In genomic region chr1:133367606-133368488, GRCm38 (mm10) we compare ENCODE assay signal across 9 mouse cellular contexts. TPM values are rescaled to one million over a fixed set of nuclear protein-coding genes. Genes with fewer than 3 reads are reported as not detected.
DNase-seq lines count a peak whose midpoint lies in the region; ATAC-seq and TF ChIP-seq lines count a peak whose summit lies in the region.
"Had no signal": no experiment of that assay in that cellular context is flagged by ENCODE, and none has a peak within 500 bp of the region (broad histone marks: within the 10 kb centered on the region; RNA-seq: fewer than 3 reads in every experiment).

No protein-coding gene starts in this region.

- H3K9ac ChIP-seq in hindbrain, embryonic 15.5 days = no peak overlapping the region

- H3K4me3 ChIP-seq in gastrocnemius, adult 2 months = no peak overlapping the region
- no peak overlapping the region for H3K4me3 ChIP-seq in hindbrain, embryonic 15.5 days

- peaks cover 30% of the 10 kb centered on the region for H3K4me1 ChIP-seq in hindbrain, embryonic 15.5 days (replicated peaks)

- DNase-seq in gastrocnemius, adult 2 months = peak; percentile 50
- no peak for DNase-seq in gastrocnemius, postnatal 4 days (ENCODE audit: low spot score in 2 of 2)
- DNase-seq in retina, postnatal 1 day = peak; percentile 65
- no peak for DNase-seq in retina, embryonic 14.5 days (ENCODE audit: low spot score)
- no peak for DNase-seq in thymus, postnatal 10 days (ENCODE audit: low spot score in 2 of 2)
- DNase-seq in spleen, postnatal 14 days (ENCODE audit: low spot score in 2 of 2) = no peak
- DNase-seq in cerebellum, adult 11-12 months = no peak

- H3K27ac ChIP-seq in gastrocnemius, adult 2 months = peak overlapping the region; percentile 59
- H3K27ac ChIP-seq in hindbrain, embryonic 15.5 days (replicated peaks) = no peak overlapping the region

- H3K27me3 ChIP-seq in hindbrain, embryonic 15.5 days = peaks cover 5% of the 10 kb centered on the region; the same call in 1 of the 2 replicates

- peak overlapping the region; percentile 7; the same call in 1 of the 2 replicates for H3K4me2 ChIP-seq in hindbrain, embryonic 15.5 days

- TF ChIP-seq CTCF in gastrocnemius, adult 2 months (IDR thresholded peaks at IDR 0.05) = no peak

- intact Hi-C loops in gastrocnemius, adult 2 months (cut with DNase I) = no loop called here

- WGBS in hindbrain, embryonic 15.5 days = 16% methylated on average over 11 of the region's 11 CpGs

- H3K36me3 ChIP-seq in hindbrain, embryonic 15.5 days = no peaks in the 10 kb centered on the region

- no peaks in the 10 kb centered on the region for H3K9me3 ChIP-seq in hindbrain, embryonic 15.5 days

- ATAC-seq in hindbrain, embryonic 15.5 days (ENCODE audit: low FRiP score, low read depth) = no peak

RNA-seq across cellular contexts. Expression of gene Etnk2, which starts 4.5 kb away (rescaled TPM):
- under 1 TPM; 0.10 to 0.20 TPM for total RNA-seq in gastrocnemius, adult 2 months (2021)
- under 1 TPM; 0.42 to 0.60 TPM for total RNA-seq in gastrocnemius, postnatal 4 days (2021)
- 21.1 and 22.4 TPM in 2 replicates for polyA plus RNA-seq in hindbrain, embryonic 15.5 days (2015; fragmentation: Nextera tagmentation; extraction: Ambion mirVana)

RNA-seq across cellular contexts. Expression of gene Ren1, which starts 17.5 kb away (rescaled TPM):
- total RNA-seq in gastrocnemius, adult 2 months (2021) = under 1 TPM in 1 of 2 experiments, not detected in 1; 0.15 TPM
- total RNA-seq in gastrocnemius, postnatal 4 days (2021) = not detected
- polyA plus RNA-seq in hindbrain, embryonic 15.5 days (2015; fragmentation: Nextera tagmentation; extraction: Ambion mirVana) = 7.9 and 11.1 TPM in 2 replicates

RNA-seq across cellular contexts. Expression of gene Kiss1, which starts 46.2 kb away (rescaled TPM):
- not detected for total RNA-seq in gastrocnemius, adult 2 months (2021)
- not detected for total RNA-seq in gastrocnemius, postnatal 4 days (2021)
- polyA plus RNA-seq in hindbrain, embryonic 15.5 days (2015; fragmentation: Nextera tagmentation; extraction: Ambion mirVana) = 0.34 TPM in 1 of 2 replicates, not detected in the other
- total RNA-seq: CH12.LX had no signal

RNA-seq across cellular contexts. Expression of gene Sox13, which starts 56.3 kb away (rescaled TPM):
- total RNA-seq in gastrocnemius, adult 2 months (2021) = 10 to 100 TPM in 1 of 2 experiments, 1 to 10 TPM in 1; 8.9 to 12.4 TPM
- total RNA-seq in gastrocnemius, postnatal 4 days (2021) = 10 to 100 TPM; 18.1 to 19.3 TPM
- polyA plus RNA-seq in hindbrain, embryonic 15.5 days (2015; fragmentation: Nextera tagmentation; extraction: Ambion mirVana) = 6.0 and 7.3 TPM in 2 replicates

RNA-seq across cellular contexts. Expression of gene Golt1a, which starts 58.2 kb away (rescaled TPM):
- not detected for total RNA-seq in gastrocnemius, adult 2 months (2021)
- total RNA-seq in gastrocnemius, postnatal 4 days (2021) = not detected
- 0.13 TPM in 1 of 2 replicates, not detected in the other for polyA plus RNA-seq in hindbrain, embryonic 15.5 days (2015; fragmentation: Nextera tagmentation; extraction: Ambion mirVana)
- total RNA-seq: CH12.LX had no signal

Comparison
In these comparisons a context has a peak if more than half of its experiments do, and no peak if none do; other contexts are left out.
1. DNase-seq: peak in gastrocnemius, adult 2 months (single experiment) and retina, postnatal 1 day (single experiment); none in gastrocnemius, postnatal 4 days (0 of 2), retina, embryonic 14.5 days (single experiment), thymus, postnatal 10 days (0 of 2), spleen, postnatal 14 days (0 of 2) and cerebellum, adult 11-12 months (single experiment).